8 mouse cellular contexts compared by ENCODE assay signal in genomic region chr10:128096693-128097586, GRCm38 (mm10). TPM values are rescaled to one million over a fixed set of nuclear protein-coding genes. Genes with fewer than 3 reads are reported as not detected.
A peak's percentile ranks its signal among the peaks of the same experiment; 100 is the strongest.
DNase-seq lines count a peak whose midpoint lies in the region; ATAC-seq and TF ChIP-seq lines count a peak whose summit lies in the region.

No protein-coding gene starts in this region.

- peaks cover 20% of the 10 kb centered on the region for H3K4me1 ChIP-seq in hindbrain, postnatal 0 days (ENCODE audit: insufficient read depth, low read length)
- peaks cover 57% of the 10 kb centered on the region for H3K4me1 ChIP-seq in midbrain, embryonic 10.5 days

- no peaks in the 10 kb centered on the region for H3K9me3 ChIP-seq in hindbrain, postnatal 0 days (ENCODE audit: low read length)
- H3K9me3 ChIP-seq in midbrain, embryonic 10.5 days (replicated peaks): no peaks in the 10 kb centered on the region

- no peaks in the 10 kb centered on the region for H3K36me3 ChIP-seq in hindbrain, postnatal 0 days (ENCODE audit: insufficient read depth, low read length)
- H3K36me3 ChIP-seq in midbrain, embryonic 10.5 days: peaks cover 10% of the 10 kb centered on the region; the same call in 1 of the 2 replicates

- H3K4me3 ChIP-seq in gastrocnemius, adult 2 months: peak overlapping the region; percentile 98
- H3K4me3 ChIP-seq in hindbrain, postnatal 0 days (ENCODE audit: low read length): peak overlapping the region; percentile 100
- H3K4me3 ChIP-seq in midbrain, embryonic 10.5 days: peak overlapping the region; percentile 99

- H3K27ac ChIP-seq in gastrocnemius, adult 2 months: peak overlapping the region; percentile 93
- H3K27ac ChIP-seq in hindbrain, postnatal 0 days: peak overlapping the region; percentile 79
- H3K27ac ChIP-seq in midbrain, embryonic 10.5 days (replicated peaks): peak overlapping the region; percentile 95

- peak; percentile 28; the same call in 1 of the 2 replicates for TF ChIP-seq CTCF in gastrocnemius, adult 2 months (IDR thresholded peaks at IDR 0.05)
- TF ChIP-seq CTCF in hindbrain, postnatal 0 days (IDR thresholded peaks at IDR 0.05; ENCODE audit: low read depth): peak; percentile 45; the same call in 1 of the 2 replicates

- no peaks in the 10 kb centered on the region for H3K27me3 ChIP-seq in hindbrain, postnatal 0 days (ENCODE audit: insufficient read depth, low read length)
- H3K27me3 ChIP-seq in midbrain, embryonic 10.5 days (ENCODE audit: low read depth, poor library complexity, severe bottlenecking): peaks cover 7% of the 10 kb centered on the region; the same call in 1 of the 2 replicates

- intact Hi-C loops in gastrocnemius, adult 2 months (cut with DNase I): loop anchor here (2.0 kb wide), 1 partner anchor 80 kb away; no protein-coding TSS in a partner anchor
- intact Hi-C loops in left cerebral cortex, postnatal 36 days (cut with DNase I): loop anchor here (5.0 kb wide), 2 partner anchors 35 to 80 kb away; no protein-coding TSS in a partner anchor

- peak overlapping the region; percentile 92 for H3K9ac ChIP-seq in hindbrain, postnatal 0 days (replicated peaks; ENCODE audit: low read length)

- peak; percentile 30 for ATAC-seq in activated CD4-positive, CD25-positive, alpha-beta regulatory T cell, adult 4 months
- ATAC-seq in hindbrain, postnatal 0 days: peak; percentile 84

- H3K4me2 ChIP-seq in hindbrain, postnatal 0 days (ENCODE audit: low read depth, low read length): peak overlapping the region; percentile 75

- under 1% methylated on average over 76 of the region's 86 CpGs for WGBS in hindbrain, postnatal 0 days
- under 1% methylated on average over 84 of the region's 86 CpGs for WGBS in midbrain, embryonic 10.5 days

- DNase-seq in cerebellum, postnatal 36 days: peak; percentile 83 to 88
- peak; percentile 92 for DNase-seq in gastrocnemius, adult 2 months
- peak; percentile 95 for DNase-seq in hindbrain, postnatal 0 days (ENCODE audit: low spot score)
- peak; percentile 87 to 89 for DNase-seq in left cerebral cortex, postnatal 36 days (ENCODE audit: low spot score in 2 of 2)
- peak; percentile 93 for DNase-seq in midbrain, embryonic 10.5 days (ENCODE audit: low spot score)
- peak; percentile 90 for DNase-seq in right cerebral cortex, postnatal 4 days
- DNase-seq in yolk sac, embryonic 10.5 days (ENCODE audit: low spot score): peak; percentile 84

RNA-seq across cellular contexts. Expression of gene Baz2a, which starts 5.6 kb away (rescaled TPM):
- 10 to 100 TPM; 44.1 to 53.3 TPM for polyA plus RNA-seq in activated CD4-positive, CD25-positive, alpha-beta regulatory T cell, adult 4 months (2017; shearing (Covaris generic))
- total RNA-seq in gastrocnemius, adult 2 months (2021): 10 to 100 TPM; 12.7 to 13.2 TPM
- 14.3 and 15.0 TPM in 2 replicates for total RNA-seq in hindbrain, postnatal 0 days (2014; rRNA removed)
- polyA plus RNA-seq in hindbrain, postnatal 0 days (2015; fragmentation: Nextera tagmentation; extraction: Ambion mirVana): 10.2 and 10.6 TPM in 2 replicates
- 10 to 100 TPM; 31.6 to 44.5 TPM for total RNA-seq in left cerebral cortex, postnatal 36 days (2021)
- polyA plus RNA-seq in midbrain, embryonic 10.5 days (2016; fragmentation: Nextera tagmentation; extraction: Ambion mirVana): 14.3 and 16.7 TPM in 2 replicates

RNA-seq across cellular contexts. Expression of gene Atp5b, which starts 13.9 kb away (rescaled TPM):
- 100 to 1,000 TPM; 413 to 469 TPM for polyA plus RNA-seq in activated CD4-positive, CD25-positive, alpha-beta regulatory T cell, adult 4 months (2017; shearing (Covaris generic))
- 1,000 to 10,000 TPM; 3,225 to 4,497 TPM for total RNA-seq in gastrocnemius, adult 2 months (2021)
- 6,623 and 6,768 TPM in 2 replicates for total RNA-seq in hindbrain, postnatal 0 days (2014; rRNA removed)
- polyA plus RNA-seq in hindbrain, postnatal 0 days (2015; fragmentation: Nextera tagmentation; extraction: Ambion mirVana): 2,401 and 2,438 TPM in 2 replicates
- 1,000 to 10,000 TPM; 1,550 to 1,901 TPM for total RNA-seq in left cerebral cortex, postnatal 36 days (2021)
- 2,205 and 2,316 TPM in 2 replicates for polyA plus RNA-seq in midbrain, embryonic 10.5 days (2016; fragmentation: Nextera tagmentation; extraction: Ambion mirVana)

RNA-seq across cellular contexts. Expression of gene Ptges3, which starts 38.2 kb away (rescaled TPM):
- polyA plus RNA-seq in activated CD4-positive, CD25-positive, alpha-beta regulatory T cell, adult 4 months (2017; shearing (Covaris generic)): 100 to 1,000 TPM; 194 to 285 TPM
- total RNA-seq in gastrocnemius, adult 2 months (2021): 10 to 100 TPM; 75.4 to 81.3 TPM
- 81.6 and 87.7 TPM in 2 replicates for total RNA-seq in hindbrain, postnatal 0 days (2014; rRNA removed)
- polyA plus RNA-seq in hindbrain, postnatal 0 days (2015; fragmentation: Nextera tagmentation; extraction: Ambion mirVana): 417 and 428 TPM in 2 replicates
- total RNA-seq in left cerebral cortex, postnatal 36 days (2021): 100 to 1,000 TPM; 120 to 131 TPM
- 669 and 729 TPM in 2 replicates for polyA plus RNA-seq in midbrain, embryonic 10.5 days (2016; fragmentation: Nextera tagmentation; extraction: Ambion mirVana)

Comparison
In these comparisons a context has a peak if more than half of its experiments do, and no peak if none do; other contexts are left out.
1. Peak in every context shown above with its lines: DNase-seq, ATAC-seq, H3K4me3 ChIP-seq and H3K27ac ChIP-seq.